Mouse (Mus musculus) left cerebral cortex, postnatal 10 days (tissue): ENCODE measurements around the gene Lrmda. TPM values are rescaled to one million over a fixed set of nuclear protein-coding genes. Genes with fewer than 3 reads are reported as not detected.

ENCODE experiments used
- microRNA-seq: library from miRNA; unstranded; fragments of <30 nt; microRNA quantifications from one replicate; pipeline ENCODE4 v1.2.0, GENCODE M21; 2022
- total RNA-seq, 2 experiments: library from RNA; stranded (reverse); gene quantifications; 2 replicates each; pipeline ENCODE4 v1.2.3; 2021

The Lrmda gene
- total RNA-seq, 2 experiments from 2014 or later = 1.1 TPM; not detected in 1

Small RNA genes lying within 50 kb of the gene (microRNA-seq; reads per million reads assigned to microRNA genes)
- not detected for gene Gm27532

Other genes with a start within 250 kb of the Lrmda start
- 100 to 1,000 TPM; 210 to 217 TPM for gene Vdac2, start 194.5 kb upstream of the Lrmda start, total RNA-seq
- 10 to 100 TPM; 37.7 to 40.8 TPM for gene Comtd1, start 170.7 kb upstream of the Lrmda start, total RNA-seq
- gene Zfp503, start 30.1 kb upstream of the Lrmda start, total RNA-seq = 1 to 10 TPM; 2.6 to 3.2 TPM